Mouse (Mus musculus) liver, embryonic 15.5 days (tissue): ENCODE measurements around the gene H2afb2. TPM values are rescaled to one million over a fixed set of nuclear protein-coding genes. Genes with fewer than 3 reads are reported as not detected.

Experiments used
- ATAC-seq: fragments of 200-750 bp; cut with Nextera tagmentation; 2 replicates; pipeline ENCODE4 v1.8.0; 2017; ENCODE audit warnings: moderate number of reproducible peaks, mild to moderate bottlenecking, moderate library complexity; ENCODE audit not compliant: insufficient read depth
- H3K27ac ChIP-seq: fragments of 300-500 bp; sonication (generic); replicated peaks from 2 replicates; pipeline ENCODE4 v1.5.1; 2015; ENCODE audit warnings: mild to moderate bottlenecking, inconsistent platforms
- H3K27me3 ChIP-seq: fragments of 300-500 bp; sonication (generic); 2 replicates; pipeline ENCODE4 v1.6.1; 2015; ENCODE audit warnings: mild to moderate bottlenecking, inconsistent platforms
- H3K36me3 ChIP-seq: fragments of 300-500 bp; sonication (generic); replicated peaks from 2 replicates; pipeline ENCODE4 v1.6.1; 2015; ENCODE audit warnings: moderate library complexity, mild to moderate bottlenecking, inconsistent platforms
- H3K4me1 ChIP-seq: fragments of 300-500 bp; sonication (generic); replicated peaks from 2 replicates; pipeline ENCODE4 v1.6.1; 2015; ENCODE audit warnings: inconsistent platforms
- H3K4me2 ChIP-seq: fragments of 300-500 bp; sonication (generic); 2 replicates; pipeline ENCODE4 v1.6.1; 2015; ENCODE audit warnings: moderate library complexity, mild to moderate bottlenecking, inconsistent platforms
- H3K4me3 ChIP-seq: fragments of 300-500 bp; sonication (generic); replicated peaks from 2 replicates; pipeline ENCODE4 v1.5.1; 2015; ENCODE audit warnings: mild to moderate bottlenecking, inconsistent platforms
- H3K9ac ChIP-seq: fragments of 300-500 bp; sonication (generic); 2 replicates; pipeline ENCODE4 v1.6.1; 2015; ENCODE audit warnings: moderate library complexity, mild to moderate bottlenecking, inconsistent platforms
- H3K9me3 ChIP-seq: fragments of 300-500 bp; sonication (generic); replicated peaks from 2 replicates; pipeline ENCODE4 v1.6.1; 2016; ENCODE audit warnings: inconsistent platforms
- WGBS: fragments of 180-500 bp; shearing (Covaris S2); methylation state at CpG from one replicate; pipeline ENCODE4 v1.1.7; 2015; ENCODE audit warnings: mixed read lengths; ENCODE audit not compliant: insufficient replicate concordance; 5-methylcytosine and 5-hydroxymethylcytosine counted together
- polyA plus RNA-seq: library from polyadenylated mRNA; unstranded; fragments of >200 nt; fragmentation: Nextera tagmentation; extraction: Ambion mirVana; gene quantifications from 2 replicates; pipeline ENCODE4 v1.2.1, GENCODE M21; 2015

Gene H2afb2
- not detected in 2 replicates for polyA plus RNA-seq

DNA sequence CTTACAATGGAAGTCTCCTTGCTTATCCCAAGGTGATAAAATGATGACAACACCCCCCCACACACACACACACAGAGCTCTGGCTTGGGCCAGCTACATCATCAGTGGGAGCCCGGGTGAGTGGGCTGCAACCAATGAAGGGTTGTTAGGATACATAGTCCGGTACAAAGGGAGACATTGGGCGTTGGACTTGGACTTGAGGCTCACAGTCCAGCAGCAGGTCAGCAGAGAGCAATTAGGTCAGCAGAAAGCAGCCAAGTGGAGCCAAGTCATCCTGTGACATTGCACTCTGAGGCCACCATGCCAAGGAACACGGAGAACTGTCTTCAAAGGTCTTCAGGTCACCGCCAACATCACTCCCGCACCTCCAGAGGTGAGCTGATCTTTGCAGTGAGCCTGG lies at the start of gene H2afb2:
Gene H2afb2, plus strand, starts transcription at position 301 of the 400 bp plus-strand sequence.
- Histone ChIP-seq H3K4me1 (no peaks in the 10 kb centered on the region), H3K4me3 (no peak within 1 kb of the TSS), H3K27ac (no peak within 1 kb of the TSS), H3K4me2 (no peak within 1 kb of the TSS), H3K27me3 (no peaks in the 10 kb centered on the region), H3K36me3 (no peaks in the 10 kb centered on the region), H3K9ac (no peak within 1 kb of the TSS), H3K9me3 (no peaks in the 10 kb centered on the region)
- no peak for ATAC-seq
- WGBS = 62% methylated on average over 6 of the region's 6 CpGs

Other genes with a start within 250 kb of the H2afb2 start
- gene Cpxcr1, start 232.2 kb upstream of the H2afb2 start, polyA plus RNA-seq = not detected in 2 replicates